Mouse (Mus musculus): ENCODE measurements around the gene Zbtb8b. TPM values are rescaled to one million over a fixed set of nuclear protein-coding genes. Genes with fewer than 3 reads are reported as not detected.

The Zbtb8b gene
- total RNA-seq, 2 experiments from 2014 or later = not detected

- DNase-seq = peak in 1 of 2 experiments; percentile 38
- intact Hi-C loops (cut with DNase I) = no loop called here
Observed at GRCm38 (mm10) chr4:129377601-129378390, 62.9 kb downstream of the Zbtb8b start, which contains the start of gene Zbtb8a. TSS of gene Zbtb8a (minus strand) at chr4:129378116.

- DNase-seq = peak in 1 of 2 experiments; percentile 46
Observed at GRCm38 (mm10) chr4:129376961-129377545, 63.6 kb downstream of the Zbtb8b start.

GRCm38 (mm10) chr4:129375821-129376220 lies 64.8 kb downstream of the Zbtb8b start:
- intact Hi-C loops (cut with DNase I) = no loop called here
- no peak for DNase-seq

More at GRCm38 (mm10) chr4:129376961-129377545, 63.6 kb downstream of the Zbtb8b start:
- intact Hi-C loops (cut with DNase I) = no loop called here

Other genes starting within 250 kb of the Zbtb8b start
- 1 to 10 TPM; 1.7 to 1.9 TPM for gene C77080, start 179.4 kb downstream of the Zbtb8b start, total RNA-seq (2021)
- 10 to 100 TPM; 38.3 to 44.9 TPM for gene Sync, start 153.2 kb downstream of the Zbtb8b start, total RNA-seq (2021)
- 10 to 100 TPM; 36.0 to 47.3 TPM for gene Rbbp4, start 105.5 kb downstream of the Zbtb8b start, total RNA-seq (2021)
- gene Zbtb8os, start 105.2 kb downstream of the Zbtb8b start, total RNA-seq (2021) = 10 to 100 TPM; 23.3 to 24.2 TPM
- gene Zbtb8a, start 62.7 kb downstream of the Zbtb8b start, total RNA-seq (2021) = 1 to 10 TPM in 1 of 2 experiments, under 1 TPM in 1; 0.76 to 1.1 TPM
- gene Bsdc1, start 20.7 kb upstream of the Zbtb8b start, total RNA-seq (2021) = 10 to 100 TPM; 28.7 to 35.8 TPM
- gene Tssk3, start 50.2 kb upstream of the Zbtb8b start, total RNA-seq (2021) = not detected
- gene Fam229a, start 50.3 kb upstream of the Zbtb8b start, total RNA-seq (2021) = not detected
- gene Marcksl1, start 72.7 kb upstream of the Zbtb8b start, total RNA-seq (2021) = 1 to 10 TPM; 1.0 to 1.9 TPM
- gene Hdac1, start 101.9 kb upstream of the Zbtb8b start, total RNA-seq (2021) = 1 to 10 TPM; 9.0 to 9.9 TPM
- gene Lck, start 132.8 kb upstream of the Zbtb8b start, total RNA-seq (2021) = 1 to 10 TPM in 1 of 2 experiments, not detected in 1; 6.2 TPM
- not detected for gene Fam167b, start 137.7 kb upstream of the Zbtb8b start, total RNA-seq (2021)
- gene Eif3i, start 159.8 kb upstream of the Zbtb8b start, total RNA-seq (2021) = 100 to 1,000 TPM; 116 to 135 TPM
- 10 to 100 TPM; 29.3 to 30.0 TPM for gene Tmem234, start 159.8 kb upstream of the Zbtb8b start, total RNA-seq (2021)
- gene Dcdc2b, start 173.4 kb upstream of the Zbtb8b start, total RNA-seq (2021) = under 1 TPM; 0.51 to 0.62 TPM
- 1 to 10 TPM; 6.5 to 9.8 TPM for gene Iqcc, start 178.2 kb upstream of the Zbtb8b start, total RNA-seq (2021)
- 10 to 100 TPM; 41.0 to 44.5 TPM for gene Ccdc28b, start 183.1 kb upstream of the Zbtb8b start, total RNA-seq (2021)
- 10 to 100 TPM; 15.2 to 17.2 TPM for gene Txlna, start 200.2 kb upstream of the Zbtb8b start, total RNA-seq (2021)
- gene Kpna6, start 231.9 kb upstream of the Zbtb8b start, total RNA-seq (2021) = 10 to 100 TPM; 64.5 to 67.4 TPM